Mouse (Mus musculus): ENCODE results near the gene Spata1. TPM values are rescaled to one million over a fixed set of nuclear protein-coding genes. Genes with fewer than 3 reads are reported as not detected.
"Not testable (repeated sequence)": the region's sequence is repeated elsewhere in the genome, so short reads cannot be mapped to it uniquely, and the experiment has no call there.

Spata1 gene
- polyA plus RNA-seq, 1 experiment, result 138 TPM

- no peak overlapping the region for H3K4me3 ChIP-seq (ENCODE audit: control insufficient read depth, low read depth, low read length)
- H3K27me3 ChIP-seq (ENCODE audit: control insufficient read depth, insufficient read depth, low read length), result no peaks in the 10 kb centered on the region
- peaks cover 2% of the 10 kb centered on the region; the same call in 1 of the 2 replicates for H3K4me1 ChIP-seq (ENCODE audit: control insufficient read depth, insufficient read depth, low read length)
- TF ChIP-seq CTCF (IDR thresholded peaks at IDR 0.05; ENCODE audit: control insufficient read depth, insufficient read depth, insufficient replicate concordance, low read depth, low read length) (no peak), POLR2A (IDR thresholded peaks at IDR 0.05; ENCODE audit: control insufficient read depth, low read depth, low read length) (no peak)
- no peak overlapping the region for H3K27ac ChIP-seq (ENCODE audit: control insufficient read depth, insufficient read depth, low read depth, low read length)
- H3K36me3 ChIP-seq (ENCODE audit: control insufficient read depth, insufficient read depth, low read length), result peaks cover 2% of the 10 kb centered on the region; the same call in 1 of the 2 replicates
Observed at GRCm38 (mm10) chr3:146433681-146434350, 65.7 kb downstream of the Spata1 start.

GRCm38 (mm10) chr3:146433063-146433462 is 66.5 kb downstream of the Spata1 start:
- H3K27ac ChIP-seq (ENCODE audit: control insufficient read depth, insufficient read depth, low read depth, low read length); H3K36me3 ChIP-seq (ENCODE audit: control insufficient read depth, insufficient read depth, low read length); H3K4me1 ChIP-seq (ENCODE audit: control insufficient read depth, insufficient read depth, low read length); H3K27me3 ChIP-seq (ENCODE audit: control insufficient read depth, insufficient read depth, low read length); H3K4me3 ChIP-seq (ENCODE audit: control insufficient read depth, low read depth, low read length): not testable (repeated sequence)

GRCm38 (mm10) chr3:146426489-146426888 is 73.1 kb downstream of the Spata1 start:
- no peak overlapping the region; the same call in 1 of the 2 replicates for H3K27ac ChIP-seq (ENCODE audit: control insufficient read depth, insufficient read depth, low read depth, low read length)

GRCm38 (mm10) chr3:146425902-146426301 is 73.7 kb downstream of the Spata1 start:
- TF ChIP-seq POLR2A (IDR thresholded peaks at IDR 0.05; ENCODE audit: control insufficient read depth, low read depth, low read length), result no peak
- TF ChIP-seq CTCF (IDR thresholded peaks at IDR 0.05; ENCODE audit: control insufficient read depth, insufficient read depth, insufficient replicate concordance, low read depth, low read length), result no peak

More at GRCm38 (mm10) chr3:146426489-146426888, 73.1 kb downstream of the Spata1 start:
- Histone ChIP-seq H3K4me1 (ENCODE audit: control insufficient read depth, insufficient read depth, low read length) (peaks cover 2% of the 10 kb centered on the region; the same call in 1 of the 2 replicates), H3K27me3 (ENCODE audit: control insufficient read depth, insufficient read depth, low read length) (no peaks in the 10 kb centered on the region), H3K4me3 (ENCODE audit: control insufficient read depth, low read depth, low read length) (no peak overlapping the region), H3K36me3 (ENCODE audit: control insufficient read depth, insufficient read depth, low read length) (peaks cover 9% of the 10 kb centered on the region)
- TF ChIP-seq CTCF (IDR thresholded peaks at IDR 0.05; ENCODE audit: control insufficient read depth, insufficient read depth, insufficient replicate concordance, low read depth, low read length), result no peak
- no peak for TF ChIP-seq POLR2A (IDR thresholded peaks at IDR 0.05; ENCODE audit: control insufficient read depth, low read depth, low read length)

GRCm38 (mm10) chr3:146424306-146424900 is 75.2 kb downstream of the Spata1 start:
- Histone ChIP-seq H3K27ac (ENCODE audit: control insufficient read depth, insufficient read depth, low read depth, low read length) (no peak overlapping the region), H3K4me3 (ENCODE audit: control insufficient read depth, low read depth, low read length) (no peak overlapping the region), H3K27me3 (ENCODE audit: control insufficient read depth, insufficient read depth, low read length) (no peaks in the 10 kb centered on the region), H3K4me1 (ENCODE audit: control insufficient read depth, insufficient read depth, low read length) (peaks cover 2% of the 10 kb centered on the region; the same call in 1 of the 2 replicates), H3K36me3 (ENCODE audit: control insufficient read depth, insufficient read depth, low read length) (peaks cover 9% of the 10 kb centered on the region)
- TF ChIP-seq CTCF (IDR thresholded peaks at IDR 0.05; ENCODE audit: control insufficient read depth, insufficient read depth, insufficient replicate concordance, low read depth, low read length) (no peak), POLR2A (IDR thresholded peaks at IDR 0.05; ENCODE audit: control insufficient read depth, low read depth, low read length) (no peak)

More at GRCm38 (mm10) chr3:146425902-146426301, 73.7 kb downstream of the Spata1 start:
- peak overlapping the region; percentile 32; the same call in 1 of the 2 replicates for H3K27ac ChIP-seq (ENCODE audit: control insufficient read depth, insufficient read depth, low read depth, low read length)
- peaks cover 2% of the 10 kb centered on the region; the same call in 1 of the 2 replicates for H3K4me1 ChIP-seq (ENCODE audit: control insufficient read depth, insufficient read depth, low read length)
- H3K27me3 ChIP-seq (ENCODE audit: control insufficient read depth, insufficient read depth, low read length), result no peaks in the 10 kb centered on the region
- peaks cover 9% of the 10 kb centered on the region for H3K36me3 ChIP-seq (ENCODE audit: control insufficient read depth, insufficient read depth, low read length)
- no peak overlapping the region for H3K4me3 ChIP-seq (ENCODE audit: control insufficient read depth, low read depth, low read length)

- H3K27me3 ChIP-seq (ENCODE audit: control insufficient read depth, insufficient read depth, low read length), result no peaks in the 10 kb centered on the region
- no peak overlapping the region for H3K4me3 ChIP-seq (ENCODE audit: control insufficient read depth, low read depth, low read length)
- peaks cover 9% of the 10 kb centered on the region for H3K36me3 ChIP-seq (ENCODE audit: control insufficient read depth, insufficient read depth, low read length)
- no peak overlapping the region for H3K27ac ChIP-seq (ENCODE audit: control insufficient read depth, insufficient read depth, low read depth, low read length)
- H3K4me1 ChIP-seq (ENCODE audit: control insufficient read depth, insufficient read depth, low read length), result peaks cover 2% of the 10 kb centered on the region; the same call in 1 of the 2 replicates
- TF ChIP-seq POLR2A (IDR thresholded peaks at IDR 0.05; ENCODE audit: control insufficient read depth, low read depth, low read length) (no peak), CTCF (IDR thresholded peaks at IDR 0.05; ENCODE audit: control insufficient read depth, insufficient read depth, insufficient replicate concordance, low read depth, low read length) (peak; percentile 46; the same call in 1 of the 2 replicates)
Observed at GRCm38 (mm10) chr3:146423710-146424109, 75.8 kb downstream of the Spata1 start.

GRCm38 (mm10) chr3:146421787-146422186 is 77.8 kb downstream of the Spata1 start:
- no peak for TF ChIP-seq POLR2A (IDR thresholded peaks at IDR 0.05; ENCODE audit: control insufficient read depth, low read depth, low read length)
- no peak overlapping the region for H3K27ac ChIP-seq (ENCODE audit: control insufficient read depth, insufficient read depth, low read depth, low read length)
- peaks cover 5% of the 10 kb centered on the region for H3K36me3 ChIP-seq (ENCODE audit: control insufficient read depth, insufficient read depth, low read length)

More at GRCm38 (mm10) chr3:146421787-146422186, 77.8 kb downstream of the Spata1 start:
- Histone ChIP-seq H3K4me1 (ENCODE audit: control insufficient read depth, insufficient read depth, low read length) (peaks cover 2% of the 10 kb centered on the region; the same call in 1 of the 2 replicates), H3K4me3 (ENCODE audit: control insufficient read depth, low read depth, low read length) (no peak overlapping the region), H3K27me3 (ENCODE audit: control insufficient read depth, insufficient read depth, low read length) (no peaks in the 10 kb centered on the region)

Data from testis, adult 2 months (tissue).